Mouse (Mus musculus) embryonic facial prominence, embryonic 13.5 days (tissue): ENCODE measurements around the gene Zfp809. TPM values are rescaled to one million over a fixed set of nuclear protein-coding genes. Genes with fewer than 3 reads are reported as not detected.

Source experiments
- ATAC-seq: fragments of 200-750 bp; cut with Nextera tagmentation; 2 replicates; pipeline ENCODE4 v1.8.0; 2017; ENCODE audit warnings: low read depth; ENCODE audit not compliant: insufficient number of reproducible peaks, insufficient read depth, low FRiP score, low TSS enrichment
- H3K27ac ChIP-seq: fragments of 300-500 bp; sonication (generic); 2 replicates; pipeline ENCODE4 v1.5.1; 2015; ENCODE audit warnings: moderate library complexity, mild to moderate bottlenecking, inconsistent platforms
- H3K27me3 ChIP-seq: fragments of 300-500 bp; sonication (generic); 2 replicates; pipeline ENCODE4 v1.6.1; 2015; ENCODE audit warnings: mild to moderate bottlenecking, inconsistent platforms
- H3K36me3 ChIP-seq: fragments of 300-500 bp; sonication (generic); 2 replicates; pipeline ENCODE4 v1.6.1; 2015; ENCODE audit warnings: mild to moderate bottlenecking, inconsistent platforms
- H3K4me1 ChIP-seq: fragments of 300-500 bp; sonication (generic); 2 replicates; pipeline ENCODE4 v1.6.1; 2015; ENCODE audit warnings: inconsistent platforms
- H3K4me2 ChIP-seq: fragments of 300-500 bp; sonication (generic); 2 replicates; pipeline ENCODE4 v1.6.1; 2015; ENCODE audit warnings: moderate library complexity, mild to moderate bottlenecking, inconsistent platforms
- H3K4me3 ChIP-seq: fragments of 300-500 bp; sonication (generic); 2 replicates; pipeline ENCODE4 v1.5.1; 2015; ENCODE audit warnings: mild to moderate bottlenecking, inconsistent platforms
- H3K9ac ChIP-seq: fragments of 300-500 bp; sonication (generic); 2 replicates; pipeline ENCODE4 v1.6.1; 2015; ENCODE audit warnings: mild to moderate bottlenecking, inconsistent platforms
- H3K9me3 ChIP-seq: fragments of 300-500 bp; sonication (generic); 2 replicates; pipeline ENCODE4 v1.6.1; 2016; ENCODE audit warnings: inconsistent platforms
- WGBS: fragments of 180-500 bp; shearing (Covaris S2); methylation state at CpG from one replicate; pipeline ENCODE4 v1.1.7; 2015; ENCODE audit warnings: mixed read lengths; 5-methylcytosine and 5-hydroxymethylcytosine counted together
- polyA plus RNA-seq: library from polyadenylated mRNA; unstranded; fragments of >200 nt; fragmentation: Nextera tagmentation; extraction: Ambion mirVana; gene quantifications from 2 replicates; pipeline ENCODE4 v1.2.1, GENCODE M21; 2015

The Zfp809 gene
- polyA plus RNA-seq, 1 experiment from 2014 or later: 19.5 TPM

- peaks cover 71% of the 10 kb centered on the region for H3K9me3 ChIP-seq
- no peak overlapping the region for H3K4me2 ChIP-seq
- H3K4me3 ChIP-seq: no peak overlapping the region
- H3K4me1 ChIP-seq: no peaks in the 10 kb centered on the region
- no peak for ATAC-seq
- H3K9ac ChIP-seq: no peak overlapping the region
- H3K27me3 ChIP-seq: no peaks in the 10 kb centered on the region
- peaks cover 85% of the 10 kb centered on the region for H3K36me3 ChIP-seq
- H3K27ac ChIP-seq: no peak overlapping the region
- 97% methylated on average over 4 of the region's 4 CpGs for WGBS
Observed at GRCm38 (mm10) chr9:22278733-22279132, 53.2 kb downstream of the Zfp809 start.

Other genes starting within 250 kb of the Zfp809 start
- 0.59 and 0.94 TPM in 2 replicates for gene Rgl3, start 236.3 kb upstream of the Zfp809 start, polyA plus RNA-seq
- 1.2 and 1.8 TPM in 2 replicates for gene Ccdc151, start 223.1 kb upstream of the Zfp809 start, polyA plus RNA-seq
- 120 and 125 TPM in 2 replicates for gene Prkcsh, start 222.9 kb upstream of the Zfp809 start, polyA plus RNA-seq
- gene Elavl3, start 173.7 kb upstream of the Zfp809 start, polyA plus RNA-seq: 2.5 and 3.0 TPM in 2 replicates
- gene Gm49318, start 154.5 kb upstream of the Zfp809 start, polyA plus RNA-seq: not detected in 2 replicates
- 13.0 and 13.6 TPM in 2 replicates for gene Zfp653, start 154.3 kb upstream of the Zfp809 start, polyA plus RNA-seq
- 35.5 and 40.9 TPM in 2 replicates for gene Ecsit, start 140.3 kb upstream of the Zfp809 start, polyA plus RNA-seq
- gene Cnn1, start 126.5 kb upstream of the Zfp809 start, polyA plus RNA-seq: 0.76 and 3.6 TPM in 2 replicates
- 175 and 194 TPM in 2 replicates for gene Elof1, start 108.5 kb upstream of the Zfp809 start, polyA plus RNA-seq
- gene Acp5, start 90.0 kb upstream of the Zfp809 start, polyA plus RNA-seq: 9.2 and 10.7 TPM in 2 replicates
- 71.9 and 75.9 TPM in 2 replicates for gene Pigyl, start 68.9 kb upstream of the Zfp809 start, polyA plus RNA-seq
- 0.14 and 0.15 TPM in 2 replicates for gene Zfp872, start 37.6 kb upstream of the Zfp809 start, polyA plus RNA-seq
- gene Zfp599, start 34.2 kb downstream of the Zfp809 start, polyA plus RNA-seq: 7.6 and 8.4 TPM in 2 replicates
- 30.1 and 31.3 TPM in 2 replicates for gene Zfp810, start 81.9 kb downstream of the Zfp809 start, polyA plus RNA-seq
- gene Anln, start 163.5 kb downstream of the Zfp809 start, polyA plus RNA-seq: 41.9 and 42.5 TPM in 2 replicates
- 3.1 and 4.4 TPM in 2 replicates for gene 9530077C05Rik, start 185.8 kb downstream of the Zfp809 start, polyA plus RNA-seq
- gene Gm17545, start 228.6 kb downstream of the Zfp809 start, polyA plus RNA-seq: not detected in 2 replicates
- gene Rp9, start 244.0 kb downstream of the Zfp809 start, polyA plus RNA-seq: 68.3 and 79.5 TPM in 2 replicates